Mouse (Mus musculus): ENCODE measurements around the gene Hspa12b.

GRCm38 (mm10) chr2:131125964-131126815 is 890 bp upstream of the Hspa12b start:
- TF ChIP-seq POLR2A (IDR thresholded peaks at IDR 0.05; ENCODE audit: low read depth, low read length) (no peak), CTCF (IDR thresholded peaks at IDR 0.05; ENCODE audit: borderline replicate concordance, insufficient read depth, low read length) (no peak)
